Mouse (Mus musculus) retina, embryonic 14.5 days (tissue): Measurements from ENCODE around the gene Mpig6b.

ENCODE experiments used
- DNase-seq: peaks from one replicate; pipeline ENCODE4 v3.0.0-alpha.2; 2015; ENCODE audit warnings: low spot score

Mpig6b gene

GRCm38 (mm10) chr17:35066084-35066483 is at the start of gene Mpig6b:
Gene Mpig6b (minus strand): TSS chr17:35066184.
- DNase-seq, result no peak

- DNase-seq, result peak; percentile 26
These were observed 49.3 kb upstream of the Mpig6b start, which contains the start of gene Ly6g5b for GRCm38 (mm10) chr17:35115046-35116019. Gene Ly6g5b (minus strand): TSS chr17:35115428.

- DNase-seq, result no peak
These were observed 45.8 kb upstream of the Mpig6b start for GRCm38 (mm10) chr17:35111774-35112173.

GRCm38 (mm10) chr17:35108097-35108496 is 42.1 kb upstream of the Mpig6b start, which contains the start of gene Ly6g5c:
Gene Ly6g5c (plus strand): TSS chr17:35108279.
- DNase-seq, result no peak

- peak; percentile 20 for DNase-seq
These were observed 40.5 kb upstream of the Mpig6b start for GRCm38 (mm10) chr17:35106522-35106921.

- DNase-seq, result peak; percentile 75
These were observed 39.9 kb upstream of the Mpig6b start for GRCm38 (mm10) chr17:35105740-35106389.

- DNase-seq, result no peak
These were observed 38.8 kb upstream of the Mpig6b start for GRCm38 (mm10) chr17:35104754-35105153.

GRCm38 (mm10) chr17:35104079-35104478 is 38.1 kb upstream of the Mpig6b start:
- DNase-seq, result no peak

- DNase-seq, result no peak
These were observed 37.3 kb upstream of the Mpig6b start for GRCm38 (mm10) chr17:35103221-35103690.

GRCm38 (mm10) chr17:35102299-35102698 is 36.3 kb upstream of the Mpig6b start:
- no peak for DNase-seq

GRCm38 (mm10) chr17:35101161-35101560 is 35.2 kb upstream of the Mpig6b start:
- no peak for DNase-seq

GRCm38 (mm10) chr17:35100196-35100765 is 34.3 kb upstream of the Mpig6b start:
- DNase-seq, result no peak

- no peak for DNase-seq
These were observed 31.2 kb upstream of the Mpig6b start for GRCm38 (mm10) chr17:35097164-35097655.

- DNase-seq, result no peak
These were observed 30.6 kb upstream of the Mpig6b start for GRCm38 (mm10) chr17:35096597-35096996.

GRCm38 (mm10) chr17:35094475-35095365 is 28.7 kb upstream of the Mpig6b start:
- no peak for DNase-seq

GRCm38 (mm10) chr17:35092403-35093198 is 26.6 kb upstream of the Mpig6b start:
- no peak for DNase-seq

GRCm38 (mm10) chr17:35090166-35090932 is 24.4 kb upstream of the Mpig6b start:
- DNase-seq, result no peak

- DNase-seq, result peak; percentile 93
These were observed 23.1 kb upstream of the Mpig6b start, which contains the start of gene Abhd16a for GRCm38 (mm10) chr17:35088825-35089644. Gene Abhd16a (plus strand): TSS chr17:35089263.

- DNase-seq, result no peak
These were observed 22.2 kb upstream of the Mpig6b start for GRCm38 (mm10) chr17:35088151-35088550.
